Mouse (Mus musculus) cerebellum, postnatal 36 days (tissue): ENCODE results near the gene Zfhx3.

Experiments
- DNase-seq, 2 experiments: peaks; one replicate each; pipeline ENCODE4 v3.0.0; 2021 to 2022; ENCODE audit warnings: mixed read lengths in 2 of 2

Gene Zfhx3

DNA sequence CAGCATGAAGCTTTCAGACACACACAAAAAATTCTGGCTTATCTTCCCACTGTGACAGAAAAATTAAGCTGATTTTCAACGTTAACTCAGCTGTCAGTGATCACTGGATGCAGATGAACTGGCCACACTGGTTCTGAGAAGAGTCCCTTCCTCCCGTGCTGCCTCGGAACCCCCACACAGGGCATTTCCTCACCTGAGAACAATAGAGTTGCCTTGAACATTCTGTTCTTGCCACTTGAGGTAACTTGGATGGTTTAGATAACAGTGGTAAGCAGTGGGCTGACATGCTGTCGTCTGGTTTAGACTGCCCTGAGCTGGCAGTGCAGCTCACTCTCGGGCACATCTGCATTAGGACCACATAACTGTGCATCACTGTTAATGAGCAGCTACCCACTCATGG, 927.5 kb downstream of the Zfhx3 start:
- DNase-seq, result no peak

DNA sequence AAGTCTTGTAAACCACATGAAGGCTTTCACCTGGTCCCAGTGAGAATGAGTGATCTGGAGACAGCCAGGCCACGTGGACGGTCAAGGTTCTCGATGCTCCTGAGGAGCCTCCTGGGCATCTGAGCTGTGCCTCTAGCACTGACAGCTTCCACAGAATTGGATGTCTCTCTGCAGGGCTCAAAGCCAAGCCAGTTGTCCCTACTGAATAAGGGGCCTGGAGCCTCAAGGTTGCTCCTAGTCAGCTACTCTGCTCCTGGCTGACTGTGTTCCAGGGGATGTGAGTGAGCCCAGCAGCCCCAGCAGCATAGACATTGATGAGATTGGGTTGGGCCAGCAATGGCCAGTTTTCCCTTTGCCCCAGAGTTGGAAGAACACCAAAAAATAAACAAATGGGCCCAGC, 927.9 kb downstream of the Zfhx3 start:
- no peak for DNase-seq

DNA sequence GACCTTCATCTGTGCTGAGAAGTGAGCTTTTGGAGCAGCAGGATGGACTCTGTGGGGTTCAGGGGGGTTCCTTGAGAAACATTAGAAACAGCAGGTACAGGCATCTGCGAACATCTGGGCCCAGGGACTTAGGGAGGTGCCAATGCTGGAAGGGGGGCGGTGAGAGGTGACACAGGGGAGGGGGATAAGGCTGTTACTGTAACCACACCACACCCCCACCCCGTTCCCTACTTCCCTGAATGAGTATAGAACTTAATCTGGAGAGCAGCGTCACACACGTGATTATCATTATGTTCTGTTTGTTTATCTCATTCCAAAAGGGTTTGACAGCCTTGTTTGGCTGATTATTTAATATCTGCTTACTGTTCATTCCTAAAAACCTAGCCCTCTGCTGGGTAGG, 933.3 kb downstream of the Zfhx3 start:
- no peak for DNase-seq

DNA sequence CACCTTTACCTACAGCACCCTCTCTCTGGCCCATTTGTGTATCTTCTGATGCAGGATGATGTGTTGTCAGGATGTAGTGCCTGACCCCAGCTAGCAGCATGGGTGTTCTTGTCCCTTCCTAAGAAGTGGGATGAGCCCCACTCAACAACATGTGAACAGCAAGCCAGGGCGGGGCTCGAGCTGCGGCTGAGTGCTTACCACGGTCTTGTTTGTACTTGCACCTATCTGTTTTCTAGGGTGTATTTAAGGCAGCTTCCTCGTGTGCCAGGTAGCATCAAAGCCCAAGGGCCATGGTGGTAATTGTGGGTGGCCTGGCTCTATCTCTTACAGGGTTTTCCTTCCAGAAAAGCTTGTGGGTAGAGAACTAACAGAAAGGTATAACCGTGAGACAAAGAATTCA, 937.7 kb downstream of the Zfhx3 start:
- no peak for DNase-seq

DNA sequence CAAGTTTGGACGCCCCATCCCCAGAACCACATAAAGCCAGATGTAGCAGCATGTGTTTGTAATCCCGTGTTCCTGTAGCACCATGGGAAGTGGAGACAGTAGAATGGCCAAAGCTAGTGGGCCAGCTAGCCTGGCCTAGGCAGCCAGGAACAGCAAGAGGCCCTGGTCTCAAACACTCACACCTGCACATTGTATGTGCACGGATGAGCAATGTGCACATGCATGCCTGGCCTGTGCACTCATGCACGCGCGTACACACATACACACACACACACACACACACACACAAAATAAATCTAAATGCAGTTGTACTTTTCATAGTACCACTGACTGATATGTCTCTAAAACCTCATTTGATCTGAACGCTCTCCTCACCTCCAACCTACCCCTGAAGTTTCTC, 938.9 kb downstream of the Zfhx3 start:
- no peak for DNase-seq

DNA sequence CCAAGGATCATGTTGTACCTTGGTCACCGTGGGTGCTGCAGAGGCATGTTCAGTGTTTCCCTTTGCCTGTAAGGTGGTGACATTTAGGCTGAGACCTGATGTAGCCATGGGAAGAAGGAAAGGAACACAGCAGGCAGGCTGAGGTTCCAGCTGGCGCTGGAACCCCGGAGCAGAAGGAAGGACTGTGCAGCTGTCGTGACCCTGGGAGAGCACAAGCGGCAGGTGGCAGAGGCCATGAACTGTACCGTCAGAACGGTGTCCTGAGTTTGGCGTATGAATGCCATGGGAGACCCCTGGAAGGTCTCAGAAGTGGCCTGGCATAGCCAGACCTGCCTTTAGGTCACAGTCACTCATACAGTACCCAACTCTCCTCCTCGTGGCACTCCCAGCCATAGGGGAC, 939.6 kb downstream of the Zfhx3 start:
- DNase-seq, result no peak

DNA sequence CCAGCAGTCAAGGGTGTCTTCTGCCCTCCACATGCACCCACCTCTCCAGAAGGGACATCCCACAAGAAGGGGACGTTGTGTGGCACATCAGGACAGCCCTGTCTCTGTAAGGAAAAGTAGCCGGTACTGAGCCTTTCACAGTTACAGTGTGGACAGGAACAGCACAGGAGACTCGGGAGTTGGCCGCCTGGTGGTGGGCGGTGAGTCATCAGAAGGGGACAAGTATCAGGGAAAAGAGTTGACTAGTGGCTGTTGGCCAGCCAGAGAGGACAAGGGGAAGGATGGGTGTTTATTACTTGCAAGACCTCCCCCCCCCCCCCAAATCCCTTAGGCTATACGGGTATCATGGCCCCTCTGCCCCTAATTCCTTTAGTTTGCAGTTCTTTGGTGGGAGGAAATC, 940.9 kb downstream of the Zfhx3 start:
- DNase-seq, result no peak

DNA sequence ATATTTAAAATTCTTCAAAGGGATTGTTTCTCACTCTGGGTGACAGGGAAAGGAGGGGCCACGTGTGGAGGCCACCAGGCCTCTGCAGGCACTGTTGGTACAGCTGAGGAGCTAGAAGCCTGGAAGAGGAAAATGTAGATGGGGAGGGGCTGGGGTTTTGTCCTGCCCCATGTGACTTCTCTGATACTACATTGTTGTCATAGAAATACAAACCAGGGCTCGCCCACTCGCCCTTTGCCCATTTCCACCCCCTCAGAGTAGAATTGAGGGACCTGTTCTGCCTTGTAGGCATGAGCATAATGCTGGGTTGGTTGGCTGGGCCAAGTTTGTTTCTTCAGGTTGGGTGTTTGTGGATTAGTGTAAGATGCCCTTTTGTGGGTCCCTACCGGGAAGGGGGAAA, 942.5 kb downstream of the Zfhx3 start:
- no peak for DNase-seq

DNA sequence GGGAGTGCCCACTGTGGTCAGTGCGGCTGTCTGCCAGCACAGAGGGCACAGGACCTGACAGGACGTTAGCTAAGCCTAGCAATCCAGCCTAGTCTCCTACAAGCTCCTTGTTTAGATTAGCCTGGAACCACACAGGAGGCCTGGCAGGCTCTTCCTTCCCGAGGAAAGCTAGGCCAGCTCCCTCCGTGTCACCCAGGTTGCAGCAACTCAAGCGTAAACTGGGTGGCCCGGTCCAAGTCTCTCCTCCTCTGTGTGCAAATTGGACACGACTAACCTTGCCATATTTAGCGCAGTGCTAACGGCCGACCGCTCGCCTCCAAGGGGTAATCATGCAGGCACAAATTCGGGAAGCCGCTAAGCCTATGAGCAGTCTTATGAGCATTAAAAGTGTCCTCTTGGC, 943.0 kb downstream of the Zfhx3 start:
- DNase-seq, result peak; percentile 75 to 78

DNA sequence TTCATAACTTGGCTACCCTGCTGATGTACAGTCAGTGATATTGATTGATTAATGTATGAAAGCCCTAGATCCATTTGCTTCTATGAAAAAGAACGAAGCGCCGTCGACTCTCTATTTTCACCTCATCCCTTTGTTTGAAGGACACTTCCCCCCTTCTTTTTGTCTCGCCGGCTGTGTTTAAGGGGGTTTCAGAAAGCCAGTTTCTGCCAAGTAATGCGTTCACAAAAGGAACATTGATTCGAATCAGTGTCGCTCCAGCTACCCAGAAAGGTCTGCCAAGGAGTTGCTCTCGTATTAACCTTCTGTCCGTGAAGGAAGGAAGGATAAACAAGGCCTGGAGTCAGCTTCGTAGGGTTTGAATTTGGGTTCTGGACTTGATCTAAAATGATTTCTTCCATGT, 943.4 kb downstream of the Zfhx3 start:
- no peak for DNase-seq

DNA sequence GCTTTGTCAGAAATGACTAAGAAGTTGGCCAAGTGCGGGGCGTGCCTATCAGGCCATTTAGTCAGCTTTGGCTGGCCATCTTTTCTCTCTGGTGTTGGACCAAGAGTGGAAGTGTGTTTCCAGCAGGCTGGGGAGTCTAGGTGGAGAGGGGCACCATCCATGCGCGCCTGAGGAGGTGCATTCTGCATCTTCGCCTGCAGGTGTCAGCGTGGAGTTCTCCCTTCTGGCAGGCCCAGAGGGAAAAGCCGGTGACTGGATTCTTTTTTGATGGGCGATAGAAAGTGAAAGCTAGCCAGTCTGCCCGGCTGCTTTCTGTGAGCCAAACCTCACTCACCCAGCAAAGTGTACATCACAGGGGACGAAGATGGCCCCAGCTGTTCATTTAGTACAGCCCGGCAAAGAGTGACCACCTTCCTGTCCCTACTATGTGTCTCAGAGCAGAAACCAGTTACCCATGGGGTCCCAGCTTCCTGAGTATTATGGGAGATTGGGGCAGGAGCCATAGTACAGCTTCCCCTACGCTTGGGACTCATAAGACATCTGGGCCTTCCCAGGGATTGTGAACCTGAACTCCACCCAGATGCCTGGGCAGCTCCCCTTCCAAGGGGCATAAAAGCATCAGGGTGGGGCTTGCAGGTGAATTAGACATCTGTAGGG, 944.3 kb downstream of the Zfhx3 start:
- peak; percentile 77 to 80 for DNase-seq

DNA sequence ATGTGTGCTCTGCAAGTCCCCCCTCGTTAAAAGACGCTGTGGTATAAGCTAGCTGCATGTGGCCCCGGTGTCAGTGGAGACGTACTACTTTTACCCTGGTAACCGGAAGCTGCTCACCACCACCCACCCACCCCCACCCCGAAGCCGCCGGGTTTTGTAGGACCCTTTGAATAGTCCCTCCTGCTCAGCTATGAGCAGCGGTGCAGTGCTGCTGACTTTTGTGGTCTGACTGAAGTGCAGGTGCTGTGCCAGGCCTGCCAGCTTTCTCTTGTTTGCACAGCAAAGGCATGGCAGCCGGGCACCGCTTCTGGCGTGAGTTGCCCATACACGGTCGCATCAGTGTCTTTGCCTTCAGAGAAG, 944.8 kb downstream of the Zfhx3 start:
- no peak for DNase-seq

DNA sequence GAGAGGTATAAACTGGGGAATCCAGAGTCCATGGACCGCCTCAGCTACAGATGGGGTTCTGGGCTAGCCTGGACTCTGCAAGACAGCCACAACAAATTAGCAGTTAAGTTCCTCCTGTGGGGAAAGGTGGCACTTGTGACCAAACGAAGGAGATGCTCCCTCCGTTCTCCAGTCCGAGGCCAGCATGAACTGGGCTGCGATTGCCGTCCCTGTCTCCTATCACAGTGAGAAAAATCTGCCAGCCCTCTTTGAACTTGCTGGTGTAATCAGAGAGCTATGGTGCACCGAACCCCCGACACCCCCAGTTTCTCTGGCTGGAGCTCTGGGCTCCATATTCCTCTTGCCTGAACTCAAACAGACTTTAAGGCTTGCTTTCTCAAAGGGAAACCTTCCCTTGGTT, 945.4 kb downstream of the Zfhx3 start:
- DNase-seq, result no peak

DNA sequence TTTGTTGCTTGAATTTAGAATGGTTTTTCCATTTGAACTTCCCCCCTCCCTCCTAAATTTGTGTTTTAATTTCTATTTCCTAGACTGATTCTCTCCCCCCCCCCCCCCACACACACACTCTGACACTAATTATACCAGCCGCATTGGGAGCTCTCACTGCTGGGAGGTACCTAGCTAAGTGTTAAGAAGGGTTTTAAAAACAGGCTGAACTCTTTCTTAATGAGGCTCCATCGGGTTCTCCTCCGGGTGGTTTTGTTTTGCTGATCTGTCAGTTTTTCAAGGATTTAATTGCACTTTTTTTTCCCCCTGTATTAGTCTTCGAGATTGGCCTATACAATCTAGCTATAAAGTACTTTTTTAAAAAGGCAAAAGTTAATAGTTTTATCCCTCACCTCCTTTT, 946.5 kb downstream of the Zfhx3 start:
- no peak for DNase-seq

DNA sequence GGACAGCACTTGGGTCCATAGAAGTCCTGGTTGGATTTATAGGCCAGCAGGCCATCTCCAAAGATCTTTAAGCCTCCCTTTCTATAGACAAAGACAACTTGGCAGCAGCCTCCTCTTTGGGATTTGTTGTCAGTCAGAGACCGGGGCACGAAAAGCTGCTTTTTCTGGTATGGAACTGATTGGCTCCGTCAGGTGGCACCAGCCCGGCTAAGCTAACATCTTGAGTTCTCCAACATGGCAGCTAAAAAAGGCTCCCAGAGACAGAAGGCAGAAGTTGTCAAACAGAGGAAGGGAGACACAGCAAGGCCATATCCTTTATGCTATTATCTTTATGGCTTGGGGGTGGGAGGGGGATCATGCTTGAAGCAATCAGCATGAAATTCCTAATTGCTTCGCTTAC, 947.0 kb downstream of the Zfhx3 start:
- no peak for DNase-seq

DNA sequence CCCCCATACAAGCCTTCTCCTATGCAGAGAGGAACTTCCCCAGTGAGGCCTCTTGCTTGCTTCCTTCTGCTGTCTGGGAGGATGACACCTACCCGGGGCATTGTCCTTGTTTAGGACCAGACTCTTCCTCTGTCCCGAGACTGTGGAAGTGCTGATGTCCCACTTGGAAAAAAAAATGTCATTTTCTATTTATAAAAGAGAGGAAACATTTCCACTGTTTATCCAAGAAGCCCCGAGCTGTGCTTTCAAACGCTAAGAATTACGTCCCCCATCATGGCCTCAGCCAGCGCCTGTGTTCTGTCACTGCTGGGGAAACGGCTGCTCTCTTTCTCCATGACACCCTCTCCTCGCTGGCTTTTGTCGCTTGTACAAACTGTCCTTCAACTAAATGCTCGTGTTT, 951.8 kb downstream of the Zfhx3 start:
- no peak for DNase-seq

DNA sequence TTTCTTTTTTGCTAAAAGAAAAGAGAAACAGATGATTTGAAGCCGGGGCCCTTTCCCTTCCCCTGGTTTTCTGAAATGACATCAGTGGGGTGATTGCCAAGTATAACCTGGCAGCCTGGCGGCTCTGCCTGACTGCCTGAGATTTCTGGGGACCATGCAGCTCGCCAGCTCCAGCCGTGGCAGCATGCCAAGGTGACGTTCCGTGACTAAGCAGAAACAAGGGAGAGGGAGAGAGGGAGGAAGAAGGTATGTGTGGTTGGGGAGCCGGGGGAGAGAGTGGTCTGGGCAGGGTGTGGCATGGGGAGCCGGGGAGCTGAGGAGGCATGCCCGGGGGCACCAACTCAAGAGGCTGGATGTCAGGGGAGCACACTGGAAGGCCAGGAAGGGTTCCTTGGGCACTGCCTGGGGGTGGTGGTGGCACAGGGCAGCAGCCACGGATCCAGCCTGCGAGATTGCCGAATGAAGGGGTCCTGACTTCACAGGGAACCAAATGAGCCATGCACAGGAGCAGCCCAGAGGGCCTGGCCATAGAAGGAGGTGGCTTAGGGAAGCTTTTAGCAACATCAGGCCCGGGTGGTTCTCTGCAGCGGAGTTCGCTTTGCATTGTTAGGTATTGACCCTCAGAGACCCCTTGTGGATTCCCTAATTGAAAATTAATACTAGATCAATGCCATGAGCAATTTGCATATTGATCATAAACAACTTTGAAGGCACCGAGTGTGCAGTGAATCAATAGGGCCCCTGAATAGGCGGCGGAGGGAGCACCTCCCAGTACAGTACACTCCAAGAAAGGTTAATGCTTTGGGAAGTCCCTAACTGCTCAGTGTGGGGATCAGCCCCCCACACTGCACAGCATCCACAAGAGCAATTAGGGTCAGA, 954.3 kb downstream of the Zfhx3 start:
- peak; percentile 74 to 80 for DNase-seq

DNA sequence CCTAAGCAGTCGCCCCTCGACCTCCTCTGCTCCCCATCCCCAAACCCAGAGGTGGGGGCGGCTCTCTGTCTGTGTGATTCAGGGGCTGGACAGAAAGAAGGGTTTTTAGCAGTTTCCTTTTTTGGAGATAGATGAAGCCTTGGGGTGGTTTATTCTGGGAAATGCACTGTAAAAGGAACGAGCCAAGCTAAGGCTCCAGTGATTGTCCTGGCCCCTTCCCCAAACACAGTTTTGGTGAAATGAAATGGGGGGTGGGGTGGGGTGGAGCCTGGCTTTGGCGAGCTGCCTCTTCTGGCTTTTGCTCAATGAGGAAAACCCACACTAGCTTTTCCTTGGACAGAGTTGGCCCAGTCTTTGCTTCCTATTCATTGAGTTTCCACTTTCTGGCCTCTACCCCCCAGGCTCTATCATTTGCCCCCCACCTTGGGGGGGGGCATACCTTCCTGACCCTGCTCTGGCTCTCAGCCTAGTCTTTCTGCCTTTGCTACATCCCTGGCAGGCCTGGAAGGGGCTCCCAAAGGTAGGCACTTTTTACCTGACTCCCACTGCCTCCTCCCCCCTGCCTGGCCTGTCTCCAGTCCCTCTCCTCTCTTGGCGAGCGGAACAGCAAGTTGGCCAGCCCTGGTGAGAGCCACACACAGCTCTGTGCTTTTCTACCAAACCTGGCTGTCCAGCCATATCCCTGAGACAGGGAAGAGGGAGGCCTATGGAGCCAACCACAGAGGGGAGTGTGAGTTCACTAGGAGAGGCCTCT, 955.1 kb downstream of the Zfhx3 start:
- DNase-seq, result no peak

DNA sequence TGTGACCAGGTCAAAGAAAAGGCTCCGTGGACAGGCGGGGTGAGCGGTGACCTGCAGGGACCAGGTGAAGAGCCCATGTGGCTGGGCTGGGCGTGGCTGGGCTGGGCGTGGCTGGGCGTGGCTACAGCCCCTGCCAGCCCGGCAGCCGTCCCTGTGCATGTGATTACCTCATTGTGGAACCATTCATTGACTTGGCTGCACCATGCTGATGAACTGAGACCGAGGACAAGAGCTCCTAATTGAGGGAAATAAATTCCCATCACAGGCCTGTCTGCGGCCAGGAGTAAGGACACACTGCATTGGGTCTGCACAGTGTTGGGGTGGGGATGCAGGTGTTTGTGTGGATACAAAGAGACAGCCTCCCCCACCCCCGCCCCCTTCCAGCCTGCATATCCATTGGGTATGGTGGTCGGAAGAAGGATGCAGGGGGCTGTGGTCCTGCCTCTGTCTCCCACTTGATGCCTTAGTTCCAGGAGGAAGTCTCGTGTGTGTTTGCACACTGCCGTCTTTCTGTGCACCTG, 956.9 kb downstream of the Zfhx3 start:
- DNase-seq, result no peak

DNA sequence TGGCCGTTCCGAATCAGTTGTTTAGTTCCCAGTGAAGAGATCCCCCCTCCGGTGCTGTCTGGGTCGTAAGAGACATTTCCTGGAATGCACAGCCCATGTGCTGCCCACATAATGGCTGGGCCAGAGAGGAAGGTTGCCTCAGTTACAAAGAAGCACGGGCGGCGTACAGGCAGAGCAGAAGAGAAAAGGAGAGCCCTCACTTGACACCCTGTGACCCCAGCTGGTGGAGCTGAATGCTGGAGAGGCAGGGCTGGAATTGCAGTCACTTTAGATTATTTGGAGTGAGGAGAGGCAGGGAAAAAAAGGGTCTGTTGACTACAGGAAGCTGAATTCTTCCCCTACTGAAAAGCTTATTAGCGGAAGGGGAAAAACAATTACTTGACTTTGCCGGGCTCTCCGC, 958.1 kb downstream of the Zfhx3 start:
- no peak for DNase-seq

DNA sequence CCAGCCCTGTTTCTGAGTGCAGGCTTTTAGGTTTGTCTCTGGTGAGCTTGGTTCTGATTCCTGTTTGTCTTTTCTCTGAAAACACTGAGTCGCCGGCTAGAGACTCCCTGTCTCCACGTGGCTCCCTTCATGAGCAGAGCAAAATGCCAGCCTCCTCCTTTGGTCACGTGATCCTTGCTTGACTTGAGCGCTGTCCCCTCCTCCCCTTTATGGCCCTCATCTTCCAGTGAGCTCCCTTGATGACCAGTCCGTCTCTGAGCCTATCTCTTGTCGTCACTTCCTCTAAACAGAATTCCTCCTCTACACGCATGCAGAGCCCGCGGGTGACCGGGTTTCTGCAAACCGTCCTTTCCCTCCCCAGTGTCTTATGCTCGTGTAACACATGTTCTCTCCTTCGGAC, 958.8 kb downstream of the Zfhx3 start:
- DNase-seq, result no peak

DNA sequence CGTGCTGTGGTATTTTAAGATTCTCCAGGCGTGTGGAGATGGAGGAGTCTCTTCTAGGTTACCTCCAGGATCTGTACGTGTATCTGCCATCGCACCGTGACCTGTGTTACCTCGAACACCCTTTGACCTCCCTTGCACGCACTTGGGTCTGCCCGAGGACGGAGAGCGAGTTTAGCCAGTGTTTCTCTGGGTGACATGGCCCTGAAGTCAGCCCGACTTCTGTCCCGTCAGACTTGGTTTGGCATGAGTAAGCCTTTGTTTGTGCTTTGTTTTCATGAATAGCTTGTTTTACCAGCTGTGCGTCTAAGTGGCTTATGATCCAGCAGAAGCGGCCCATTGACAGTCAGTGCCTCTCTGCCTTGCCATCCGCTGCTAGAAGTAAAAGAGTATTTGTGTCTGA, 961.1 kb downstream of the Zfhx3 start:
- DNase-seq, result no peak

DNA sequence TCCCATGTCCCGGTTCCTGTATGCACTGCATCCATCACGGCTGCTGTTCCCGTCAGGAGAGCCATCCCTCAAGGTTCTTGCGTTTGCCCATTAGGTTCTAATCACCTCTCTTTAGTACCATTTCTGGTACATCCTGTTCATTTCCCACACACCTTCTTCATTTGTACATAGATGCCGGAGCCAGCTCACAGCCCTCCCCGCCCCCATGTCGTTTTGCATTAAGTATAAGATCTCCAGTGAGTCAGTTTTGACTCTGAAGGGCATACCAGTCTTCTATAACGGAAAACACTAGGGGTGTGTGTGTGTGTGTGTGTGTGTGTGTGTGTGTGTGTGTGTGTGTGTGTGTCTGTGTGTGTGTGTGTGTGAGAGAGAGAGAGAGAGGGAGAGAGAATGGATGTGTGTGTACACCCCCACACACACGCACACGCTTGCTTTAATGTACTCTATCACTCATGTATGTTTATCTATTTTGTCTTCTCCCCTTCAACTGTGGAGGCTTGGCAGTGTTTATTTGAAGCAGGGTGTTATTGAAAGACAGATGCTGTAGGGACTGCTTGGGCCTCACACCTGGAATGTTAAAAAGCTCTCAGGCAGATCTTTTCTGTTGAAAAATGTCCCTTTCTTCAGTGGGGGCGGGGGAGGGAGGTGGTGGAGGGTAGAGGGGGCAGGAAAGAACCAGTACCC, 962.0 kb downstream of the Zfhx3 start:
- DNase-seq, result no peak
